Mouse (Mus musculus): ENCODE measurements around the gene Vwa7.

DNA sequence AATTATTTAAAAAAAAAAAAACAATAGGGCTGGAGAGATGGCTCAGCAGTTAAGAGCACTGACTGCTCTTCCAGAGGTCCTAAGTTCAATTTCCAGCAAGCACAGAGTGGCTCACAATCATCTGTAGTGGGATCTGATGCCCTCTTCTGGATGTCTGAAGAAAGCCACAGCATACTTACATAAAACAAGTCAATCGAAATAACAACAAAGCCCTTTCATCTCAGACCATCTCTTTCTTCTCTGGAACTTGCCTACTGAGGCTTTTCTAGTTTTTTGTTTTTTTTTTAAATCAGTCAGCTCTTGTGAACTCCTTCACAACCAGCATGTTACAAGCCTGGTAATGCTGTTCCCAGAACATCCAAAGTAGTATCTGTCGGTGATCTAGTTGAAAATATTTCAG, 35.7 kb upstream of the Vwa7 start:
- TF ChIP-seq CTCF (IDR thresholded peaks at IDR 0.05; ENCODE audit: low read depth) (peak; percentile 83), EP300 (optimal IDR thresholded peaks at IDR 0.05) (no peak)
